Mouse (Mus musculus) right cerebral cortex, postnatal 10 days (tissue): Measurements from ENCODE around the gene Gm3336.

ENCODE experiments used
- DNase-seq, 2 experiments: peaks; one replicate each; pipeline ENCODE4 v3.0.0; 2021; ENCODE audit warnings: low spot score in 2 of 2

Gene Gm3336

GRCm38 (mm10) chr8:70718297-70718696, at the start of gene Gm3336:
TSS of gene Gm3336 (plus strand) at chr8:70718543.
- DNase-seq = peak in 1 of 2 experiments; percentile 60

- no peak for DNase-seq
These were observed 46.6 kb upstream of the Gm3336 start for GRCm38 (mm10) chr8:70671615-70672324.

GRCm38 (mm10) chr8:70672325-70673078, 45.8 kb upstream of the Gm3336 start:
- no peak for DNase-seq

- DNase-seq = peak; percentile 98 to 99
These were observed 45.1 kb upstream of the Gm3336 start, which contains the start of gene Lsm4 for GRCm38 (mm10) chr8:70673079-70673856. TSS of gene Lsm4 (plus strand) at chr8:70673248.

GRCm38 (mm10) chr8:70674109-70674508, 44.2 kb upstream of the Gm3336 start:
- DNase-seq = no peak

GRCm38 (mm10) chr8:70674716-70675115, 43.6 kb upstream of the Gm3336 start:
- no peak for DNase-seq

GRCm38 (mm10) chr8:70675336-70675735, 43.0 kb upstream of the Gm3336 start:
- DNase-seq = no peak

- DNase-seq = no peak
These were observed 40.8 kb upstream of the Gm3336 start for GRCm38 (mm10) chr8:70677451-70678080.

- no peak for DNase-seq
These were observed 39.7 kb upstream of the Gm3336 start for GRCm38 (mm10) chr8:70678679-70679078.

GRCm38 (mm10) chr8:70679404-70679803, 38.9 kb upstream of the Gm3336 start:
- no peak for DNase-seq

- no peak for DNase-seq
These were observed 38.3 kb upstream of the Gm3336 start for GRCm38 (mm10) chr8:70680039-70680438.

- no peak for DNase-seq
These were observed 36.9 kb upstream of the Gm3336 start for GRCm38 (mm10) chr8:70681410-70681809.

GRCm38 (mm10) chr8:70682193-70682592, 36.1 kb upstream of the Gm3336 start:
- DNase-seq = no peak

- DNase-seq = no peak
These were observed 35.7 kb upstream of the Gm3336 start for GRCm38 (mm10) chr8:70682692-70683091.

GRCm38 (mm10) chr8:70684291-70684690, 34.1 kb upstream of the Gm3336 start:
- DNase-seq = peak; percentile 80 to 92

- DNase-seq = no peak
These were observed 30.8 kb upstream of the Gm3336 start for GRCm38 (mm10) chr8:70687576-70687975.

GRCm38 (mm10) chr8:70688136-70688535, 30.2 kb upstream of the Gm3336 start:
- DNase-seq = no peak

- DNase-seq = no peak
These were observed 28.4 kb upstream of the Gm3336 start for GRCm38 (mm10) chr8:70689892-70690390.

GRCm38 (mm10) chr8:70691230-70691629, 27.1 kb upstream of the Gm3336 start:
- DNase-seq = no peak

- peak in 1 of 2 experiments; percentile 65 for DNase-seq
These were observed 26.6 kb upstream of the Gm3336 start for GRCm38 (mm10) chr8:70691727-70692231.

- no peak for DNase-seq
These were observed 24.7 kb upstream of the Gm3336 start for GRCm38 (mm10) chr8:70693636-70694035.
